Mouse (Mus musculus) thymus, adult 2 months (tissue): ENCODE data around the gene Ces1c. TPM values are rescaled to one million over a fixed set of nuclear protein-coding genes. Genes with fewer than 3 reads are reported as not detected.

ENCODE experiments used
- DNase-seq: peaks from one replicate; pipeline ENCODE4 v3.0.0; 2021
- H3K27ac ChIP-seq: fragments of 200-500 bp; 2 replicates; pipeline ENCODE4 v1.5.1; 2012; ENCODE audit warnings: low read length, control low read depth; ENCODE audit not compliant: control insufficient read depth, insufficient read depth
- H3K27me3 ChIP-seq: fragments of 200-500 bp; 2 replicates; pipeline ENCODE4 v1.6.1; 2012; ENCODE audit warnings: mild to moderate bottlenecking, low read length, moderate library complexity, mixed read lengths; ENCODE audit not compliant: control insufficient read depth, insufficient read depth
- H3K36me3 ChIP-seq: fragments of 200-500 bp; 2 replicates; pipeline ENCODE4 v1.6.1; 2012; ENCODE audit warnings: mild to moderate bottlenecking, low read length, moderate library complexity; ENCODE audit not compliant: control insufficient read depth, insufficient read depth
- H3K4me1 ChIP-seq: fragments of 200-500 bp; replicated peaks from 2 replicates; pipeline ENCODE4 v1.6.1; 2012; ENCODE audit warnings: low read length; ENCODE audit not compliant: control insufficient read depth, insufficient read depth
- H3K4me3 ChIP-seq: fragments of 200-500 bp; 2 replicates; pipeline ENCODE4 v1.5.1; 2012; ENCODE audit warnings: mild to moderate bottlenecking, low read length, control low read depth, moderate library complexity; ENCODE audit not compliant: control insufficient read depth, insufficient read depth
- CTCF ChIP-seq: fragments of 200-500 bp; IDR thresholded peaks from 2 replicates; pipeline ENCODE4 v1.5.1; 2012; ENCODE audit warnings: mild to moderate bottlenecking, control low read depth, low read length, moderate library complexity, borderline replicate concordance; ENCODE audit not compliant: control insufficient read depth, poor library complexity, insufficient read depth; ENCODE audit errors: extremely low read depth
- POLR2A ChIP-seq: fragments of 200-500 bp; IDR thresholded peaks from 2 replicates; pipeline ENCODE4 v1.6.1; 2012; ENCODE audit warnings: mild to moderate bottlenecking, low read length, control low read depth, moderate library complexity; ENCODE audit not compliant: control insufficient read depth, poor library complexity, insufficient read depth; ENCODE audit errors: extremely low read depth
- WGBS: fragments of 180-500 bp; shearing (Covaris S2); methylation state at CpG from one replicate; pipeline ENCODE4 v1.1.7; 2018; 5-methylcytosine and 5-hydroxymethylcytosine counted together
- polyA plus RNA-seq: library from polyadenylated mRNA; depleted of rRNA; stranded (reverse); fragments of >200 nt; gene quantifications from 2 replicates; pipeline ENCODE4 v1.2.3, GENCODE M21; 2012

Gene Ces1c
- polyA plus RNA-seq, 1 experiment, result 0.27 TPM

DNA sequence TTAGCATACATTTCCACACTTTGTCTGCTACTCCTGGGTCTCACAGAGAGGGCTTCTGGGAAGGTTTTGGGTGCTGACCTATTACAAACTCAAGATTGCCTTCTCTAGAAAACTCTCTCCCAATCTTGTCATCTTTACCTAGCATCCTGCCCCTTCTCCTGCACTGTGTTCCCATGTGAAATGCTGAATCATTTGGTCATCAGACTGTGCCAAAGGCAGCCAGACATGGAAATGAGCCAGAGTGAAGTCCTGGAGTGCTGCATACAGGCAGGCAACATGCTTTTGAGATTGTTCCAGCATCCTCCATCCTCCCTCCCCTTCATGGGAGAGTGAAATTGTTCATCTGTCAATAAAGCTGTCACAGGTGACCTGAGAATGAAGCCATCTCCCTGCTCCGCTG is 20.3 kb upstream of the Ces1c start:
- 90% methylated on average over 1 of the region's 1 CpGs for WGBS
- no peak for DNase-seq
- H3K27me3 ChIP-seq, result no peaks in the 10 kb centered on the region
- no peaks in the 10 kb centered on the region for H3K36me3 ChIP-seq
- TF ChIP-seq CTCF (no peak), POLR2A (no peak)
- no peak overlapping the region for H3K27ac ChIP-seq
- no peaks in the 10 kb centered on the region for H3K4me1 ChIP-seq
- H3K4me3 ChIP-seq, result no peak overlapping the region

DNA sequence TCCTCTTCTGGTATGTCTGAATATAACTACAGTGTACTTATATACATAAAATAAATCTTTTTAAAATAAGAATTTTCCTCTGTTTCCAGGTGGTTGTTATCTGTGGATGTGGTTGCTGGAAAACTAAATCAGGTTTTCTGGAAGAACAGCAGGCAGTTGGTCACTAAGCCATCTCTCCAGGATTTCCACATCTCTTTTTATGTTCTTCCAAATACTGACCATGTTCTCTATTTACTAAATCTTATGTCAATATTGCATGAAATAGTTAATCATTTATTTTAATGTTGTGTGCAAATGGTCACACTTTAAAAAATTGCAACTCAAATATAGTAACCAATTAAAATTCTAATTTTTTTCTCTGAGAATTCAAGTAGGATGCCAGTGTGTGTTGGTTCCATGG is 16.2 kb upstream of the Ces1c start:
- no peak for DNase-seq
- Histone ChIP-seq H3K27me3 (no peaks in the 10 kb centered on the region), H3K36me3 (no peaks in the 10 kb centered on the region), H3K4me3 (no peak overlapping the region), H3K27ac (no peak overlapping the region), H3K4me1 (no peaks in the 10 kb centered on the region)
- TF ChIP-seq POLR2A (no peak), CTCF (no peak)

- 53% methylated on average over 1 of the region's 1 CpGs for WGBS
- no peak for DNase-seq
- no peaks in the 10 kb centered on the region for H3K4me1 ChIP-seq
Measured at GRCm38 (mm10) chr8:93140696-93141095, 9.6 kb upstream of the Ces1c start.

GRCm38 (mm10) chr8:93132196-93132595 is 1.1 kb upstream of the Ces1c start:
- Histone ChIP-seq H3K4me1 (no peaks in the 10 kb centered on the region), H3K36me3 (no peaks in the 10 kb centered on the region), H3K27me3 (no peaks in the 10 kb centered on the region), H3K4me3 (no peak overlapping the region), H3K27ac (no peak overlapping the region)
- no peak for DNase-seq
- 100% methylated on average over 2 of the region's 2 CpGs for WGBS
- no peak for TF ChIP-seq POLR2A
- TF ChIP-seq CTCF, result no peak

More at GRCm38 (mm10) chr8:93140696-93141095, 9.6 kb upstream of the Ces1c start:
- Histone ChIP-seq H3K27me3 (no peaks in the 10 kb centered on the region), H3K27ac (no peak overlapping the region), H3K4me3 (no peak overlapping the region), H3K36me3 (no peaks in the 10 kb centered on the region)
- no peak for TF ChIP-seq POLR2A
- TF ChIP-seq CTCF, result no peak

GRCm38 (mm10) chr8:93126476-93126875 is 4.6 kb downstream of the Ces1c start:
- WGBS, result 74% methylated on average over 2 of the region's 2 CpGs
- no peaks in the 10 kb centered on the region for H3K36me3 ChIP-seq
- no peak overlapping the region for H3K4me3 ChIP-seq
- no peak for DNase-seq
- no peak for TF ChIP-seq CTCF
- TF ChIP-seq POLR2A, result no peak
- no peaks in the 10 kb centered on the region for H3K4me1 ChIP-seq
- no peaks in the 10 kb centered on the region for H3K27me3 ChIP-seq
- no peak overlapping the region for H3K27ac ChIP-seq

DNA sequence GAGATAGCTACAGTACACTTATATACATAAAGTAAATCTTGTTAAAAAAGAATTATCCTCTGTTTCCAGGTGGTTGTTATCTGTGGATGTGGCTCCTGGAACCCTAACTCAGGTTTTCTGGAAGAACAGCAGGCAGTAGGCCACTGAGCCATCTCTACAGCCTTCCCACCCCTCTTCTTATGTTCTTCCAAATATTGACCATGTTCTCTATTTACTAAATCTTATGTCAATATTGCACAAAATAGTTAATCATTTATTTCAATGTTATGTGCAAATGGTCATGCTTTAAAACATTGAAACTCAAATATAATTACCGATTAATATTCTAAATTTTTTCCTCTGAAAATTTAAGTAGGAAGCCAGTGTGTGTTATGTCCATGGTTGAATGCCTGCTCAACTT is 9.1 kb downstream of the Ces1c start:
- no peak for DNase-seq
- WGBS, result 98% methylated on average over 1 of the region's 1 CpGs
- no peak overlapping the region for H3K27ac ChIP-seq
- TF ChIP-seq CTCF (no peak), POLR2A (no peak)
- H3K4me3 ChIP-seq, result no peak overlapping the region
- H3K36me3 ChIP-seq, result no peaks in the 10 kb centered on the region
- no peaks in the 10 kb centered on the region for H3K27me3 ChIP-seq
- H3K4me1 ChIP-seq, result no peaks in the 10 kb centered on the region

GRCm38 (mm10) chr8:93095376-93095775 is 35.7 kb downstream of the Ces1c start:
- no peaks in the 10 kb centered on the region for H3K27me3 ChIP-seq
- no peak overlapping the region for H3K4me3 ChIP-seq
- no peak overlapping the region for H3K27ac ChIP-seq
- no peaks in the 10 kb centered on the region for H3K4me1 ChIP-seq
- DNase-seq, result no peak
- H3K36me3 ChIP-seq, result no peaks in the 10 kb centered on the region
- TF ChIP-seq POLR2A (no peak), CTCF (no peak)
